Mouse (Mus musculus) mouse embryonic stem cell (cell line): ENCODE data around the gene Cox4i1.

ENCODE experiments used
- in situ Hi-C, 2 experiments: fragments of 300-500 bp; cut with MboI; formaldehyde crosslinking; loops; 1 replicate in 1 of 2; 3 replicates in 1 of 2; pipeline ENCODE4 v1.14.3; 2019 to 2020; ENCODE audit warnings: low sequenced_read_pairs in 2 of 2, low pct_unique_long_range_greater_than_20kb in 1 of 2, mixed read lengths in 1 of 2; ENCODE audit not compliant: unreplicated experiment in 1 of 2

Gene Cox4i1

DNA sequence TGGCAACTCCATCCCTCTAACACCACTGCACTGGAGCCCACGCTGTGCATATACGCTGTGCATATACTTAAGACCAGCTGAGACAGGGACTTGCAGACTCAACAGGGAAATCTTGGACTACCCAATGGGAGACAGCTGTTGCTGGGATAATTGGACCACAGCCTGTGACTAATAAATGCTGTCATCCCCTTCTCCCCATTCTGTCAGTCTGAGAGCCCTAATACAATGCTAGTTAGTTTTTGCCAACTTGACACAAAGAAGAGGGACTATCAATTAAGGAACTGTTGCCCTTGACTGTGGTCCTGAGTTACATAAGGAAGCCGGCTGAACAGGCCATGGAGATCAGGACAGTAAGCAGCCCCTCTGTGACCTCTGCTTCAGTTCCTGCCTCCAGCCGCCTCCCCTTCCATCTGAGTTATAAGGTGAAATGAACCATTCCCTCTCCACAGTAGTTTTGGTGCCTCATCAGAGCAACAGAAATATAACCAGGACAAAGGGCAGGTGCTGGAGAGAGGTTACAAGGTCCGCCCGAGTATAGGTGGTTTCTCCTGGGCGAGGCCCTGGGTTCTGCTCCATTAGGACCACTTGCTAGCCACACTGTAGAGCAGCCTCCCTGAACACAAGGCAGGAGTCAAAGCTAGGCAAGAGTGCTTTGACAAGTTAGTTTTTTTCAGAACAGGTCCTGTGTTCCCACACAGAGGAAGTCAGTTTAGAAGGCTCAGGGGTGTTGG is 11.5 kb upstream of the Cox4i1 start:
- in situ Hi-C loops = no loop called here

DNA sequence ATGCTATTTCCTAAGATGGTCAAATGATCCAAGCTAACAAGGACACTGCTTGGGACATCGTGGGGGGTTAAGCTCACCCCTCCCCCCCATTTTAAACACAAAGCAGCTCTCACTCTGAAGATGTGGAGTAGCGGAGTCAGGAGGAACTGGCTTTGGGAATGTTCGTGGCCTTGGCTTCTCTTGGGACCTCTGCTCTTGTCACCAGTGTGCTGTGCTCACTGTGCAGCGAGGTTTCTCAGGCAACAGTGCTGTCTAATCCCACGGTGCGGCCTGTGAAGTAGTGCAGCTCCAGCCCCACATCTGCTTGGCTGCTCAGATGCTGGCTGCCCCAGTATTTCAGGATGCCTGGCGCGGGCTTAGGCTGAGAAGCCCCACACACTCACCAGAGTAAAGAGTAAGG is 10.6 kb upstream of the Cox4i1 start:
- in situ Hi-C loops = no loop called here

DNA sequence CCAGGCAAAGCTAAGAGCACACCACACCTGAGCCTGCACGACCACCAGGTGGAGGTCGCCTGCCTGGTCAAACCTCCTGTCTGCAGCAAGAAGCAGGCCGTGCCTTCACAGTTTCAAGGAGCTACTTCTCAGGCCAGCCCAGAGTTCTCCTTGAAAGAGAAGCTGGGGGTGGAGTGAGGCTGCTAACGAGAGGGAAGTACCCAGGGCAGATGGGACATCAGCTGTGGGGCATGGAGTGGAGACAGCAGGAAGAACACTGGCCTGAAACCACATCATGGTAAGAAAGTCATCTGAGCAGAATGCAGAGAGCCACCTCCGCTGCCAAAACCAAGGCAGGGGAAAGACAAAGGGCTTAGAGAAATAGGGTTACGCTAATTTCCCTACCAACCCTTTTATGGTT is 3.5 kb upstream of the Cox4i1 start:
- in situ Hi-C loops = no loop called here

DNA sequence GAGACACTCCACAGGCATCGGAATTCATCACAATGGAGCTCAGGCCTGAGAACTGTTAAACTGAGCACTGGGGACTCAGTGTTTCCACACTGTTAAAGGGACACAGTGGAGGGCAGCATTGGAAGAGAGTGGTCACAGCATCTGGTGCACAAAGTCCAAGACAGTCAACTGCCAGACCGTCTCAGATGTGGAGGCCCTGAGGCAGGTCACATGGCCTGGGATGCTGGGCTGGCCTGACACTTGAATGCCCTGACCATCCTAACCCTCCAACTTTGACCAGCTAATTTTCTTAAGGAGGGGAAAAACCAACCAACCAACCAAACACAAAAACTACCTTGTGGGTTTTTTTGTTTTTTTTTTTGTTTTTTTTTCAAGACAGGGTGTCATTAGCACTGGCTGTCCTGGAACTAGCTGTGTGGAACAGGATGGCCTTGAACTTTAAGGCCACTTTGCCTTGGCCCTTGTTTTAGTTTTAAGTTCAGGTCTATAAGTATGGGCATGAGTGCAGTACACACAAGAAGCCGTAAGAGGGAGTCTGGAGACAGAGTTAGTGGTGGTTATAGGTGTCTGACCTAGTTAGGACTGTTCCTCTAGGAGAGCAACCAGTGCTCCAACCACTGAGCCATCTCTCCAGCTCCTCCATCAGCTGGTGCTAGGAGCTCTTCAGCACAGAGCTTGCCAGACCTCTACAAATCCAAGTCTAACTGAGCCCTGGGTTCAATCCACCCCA is 2.1 kb upstream of the Cox4i1 start:
- in situ Hi-C loops = no loop called here

DNA sequence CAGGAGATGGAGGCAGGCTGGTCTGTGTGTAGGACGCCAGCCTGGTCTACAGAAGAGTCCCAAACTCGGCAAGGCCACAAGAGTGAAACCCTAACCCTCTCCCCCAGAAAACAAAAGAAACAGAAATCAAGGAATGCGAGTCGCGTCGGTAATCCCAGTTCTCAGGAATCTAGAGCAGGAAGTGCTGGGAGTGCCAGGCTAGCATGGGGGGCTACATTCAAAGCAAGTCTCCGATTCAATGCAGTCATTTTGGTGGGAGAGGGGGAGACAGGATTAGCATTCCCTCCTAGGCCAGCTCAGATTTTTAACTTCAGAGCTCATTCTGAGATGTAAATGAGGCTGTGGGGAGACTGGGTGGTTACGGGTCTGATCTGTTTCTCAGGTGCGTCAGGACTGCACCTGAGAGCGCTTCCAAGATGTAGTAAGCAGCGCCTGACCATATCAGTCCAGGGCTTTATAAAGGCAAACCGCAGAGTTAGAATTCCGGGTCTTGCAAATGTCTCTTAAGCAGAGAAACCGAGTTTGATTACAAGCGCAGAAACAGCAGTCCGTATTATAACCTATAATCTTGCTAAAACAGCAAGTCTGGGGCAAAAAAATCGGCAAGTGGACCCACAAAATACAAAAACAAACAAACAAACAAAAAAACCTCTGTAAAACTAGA is 1.1 kb upstream of the Cox4i1 start:
- in situ Hi-C loops = no loop called here

DNA sequence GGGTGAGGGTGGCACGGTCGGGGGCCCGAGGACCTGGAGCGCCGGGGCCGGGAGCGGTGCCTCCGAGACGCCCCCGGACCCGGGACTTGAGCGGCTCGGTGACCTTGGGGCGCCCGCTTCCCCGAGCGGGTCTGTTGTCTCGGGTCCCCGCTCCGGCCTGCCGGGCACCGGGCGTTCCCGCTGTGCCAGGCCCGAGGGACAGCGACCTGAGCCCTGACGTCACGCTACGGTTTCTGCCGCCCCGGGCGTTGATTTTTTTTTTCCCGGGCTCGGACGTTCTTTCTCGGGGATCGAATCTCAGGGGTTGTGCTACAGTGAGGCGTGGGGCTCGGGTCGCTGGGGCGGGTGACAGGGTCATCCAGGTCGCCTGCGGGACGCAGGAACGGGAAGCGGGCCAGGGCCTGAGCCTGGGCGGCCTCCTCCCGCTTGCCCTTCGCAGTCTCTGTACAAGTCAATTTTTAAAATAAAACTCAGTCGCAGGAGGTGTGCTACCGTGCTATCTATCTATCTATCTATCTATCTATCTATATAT is 418 bp downstream of the Cox4i1 start, which contains the start of gene Emc8:
Emc8 (minus strand) TSS at position 200 of the 532 bp plus-strand sequence.
- in situ Hi-C loops = no loop called here

DNA sequence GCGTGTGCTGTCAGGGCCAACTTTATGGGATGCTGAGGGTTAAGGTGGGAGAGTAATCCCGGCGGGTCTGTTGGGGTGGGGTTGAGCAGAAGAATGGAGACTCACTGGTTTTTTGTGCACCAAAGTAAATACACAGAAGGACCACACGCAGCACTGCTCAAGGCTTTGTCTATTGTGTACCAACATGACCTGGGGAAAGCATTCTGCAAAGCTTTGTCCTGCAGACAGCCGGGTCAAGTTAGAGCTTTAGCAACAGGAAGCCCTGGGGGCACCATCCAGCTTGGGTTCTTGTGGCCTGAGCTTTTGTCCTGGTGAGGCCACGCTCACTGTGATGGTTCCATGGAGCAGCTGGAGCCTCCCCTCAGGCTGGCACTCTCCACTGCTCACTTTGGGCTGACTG is 3.8 kb downstream of the Cox4i1 start:
- in situ Hi-C loops = no loop called here

DNA sequence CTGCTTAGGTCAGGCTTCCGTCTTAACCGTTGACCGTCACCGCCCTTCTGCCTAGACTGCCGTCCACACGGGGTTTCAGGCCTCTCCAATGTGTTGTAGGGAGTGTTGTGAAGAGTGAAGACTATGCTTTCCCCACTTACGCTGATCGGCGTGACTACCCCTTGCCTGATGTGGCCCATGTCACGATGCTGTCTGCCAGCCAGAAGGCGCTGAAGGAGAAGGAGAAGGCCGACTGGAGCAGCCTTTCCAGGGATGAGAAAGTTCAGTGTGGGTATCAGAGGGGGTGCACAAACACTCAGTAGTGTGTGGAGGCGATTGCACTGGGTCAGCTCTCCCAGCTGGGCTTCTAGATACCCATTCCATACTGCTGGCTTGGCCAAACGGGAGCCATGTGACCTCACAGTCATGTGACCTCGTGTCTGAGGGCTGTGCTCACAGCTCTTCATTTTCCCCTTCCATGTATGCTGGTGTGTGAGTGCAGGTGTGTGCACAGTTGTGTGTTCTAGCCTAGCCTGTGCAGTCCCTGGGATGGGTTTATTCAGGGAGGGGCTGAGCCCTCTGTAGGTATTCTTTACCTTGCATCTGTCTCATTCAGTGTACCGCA is 4.7 kb downstream of the Cox4i1 start:
- in situ Hi-C loops = no loop called here

DNA sequence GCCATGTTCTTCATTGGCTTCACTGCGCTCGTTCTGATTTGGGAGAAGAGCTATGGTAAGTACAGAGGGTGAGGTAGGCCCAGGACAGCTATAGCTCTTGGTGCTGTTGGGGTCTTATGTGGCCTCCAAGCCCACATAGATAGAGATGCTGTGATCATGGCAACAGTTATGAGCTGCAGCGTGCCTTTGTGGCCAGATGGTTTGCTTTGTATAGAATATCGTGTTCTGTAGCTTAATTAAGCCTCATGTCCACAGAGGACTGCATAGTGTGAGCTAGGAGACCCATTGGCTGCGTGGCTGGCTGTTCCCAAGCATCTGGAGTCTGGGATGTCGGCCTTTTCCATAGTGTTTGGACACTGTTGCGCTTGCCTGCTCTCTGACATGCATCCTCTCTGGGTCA is 5.3 kb downstream of the Cox4i1 start:
- in situ Hi-C loops = no loop called here

DNA sequence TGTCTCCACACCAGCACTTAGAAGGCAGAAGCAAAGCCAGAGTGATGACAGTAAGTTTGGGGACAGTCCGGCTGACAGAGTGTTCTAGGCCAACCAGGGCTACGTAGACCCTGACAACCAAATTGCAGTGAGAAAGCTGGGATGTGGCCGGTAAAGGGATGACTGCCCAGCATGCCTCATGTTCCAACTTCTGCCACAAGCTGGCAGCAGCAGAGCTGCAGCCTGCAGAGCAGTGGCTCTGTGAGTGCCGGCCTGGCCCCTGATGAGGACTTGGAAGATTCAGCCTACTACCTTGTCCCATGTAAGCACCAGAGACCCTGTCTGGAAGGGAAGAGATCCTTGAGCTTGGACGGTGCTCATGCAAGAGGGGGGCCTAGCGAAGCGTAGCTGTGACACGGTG is 7.7 kb downstream of the Cox4i1 start:
- in situ Hi-C loops = no loop called here

DNA sequence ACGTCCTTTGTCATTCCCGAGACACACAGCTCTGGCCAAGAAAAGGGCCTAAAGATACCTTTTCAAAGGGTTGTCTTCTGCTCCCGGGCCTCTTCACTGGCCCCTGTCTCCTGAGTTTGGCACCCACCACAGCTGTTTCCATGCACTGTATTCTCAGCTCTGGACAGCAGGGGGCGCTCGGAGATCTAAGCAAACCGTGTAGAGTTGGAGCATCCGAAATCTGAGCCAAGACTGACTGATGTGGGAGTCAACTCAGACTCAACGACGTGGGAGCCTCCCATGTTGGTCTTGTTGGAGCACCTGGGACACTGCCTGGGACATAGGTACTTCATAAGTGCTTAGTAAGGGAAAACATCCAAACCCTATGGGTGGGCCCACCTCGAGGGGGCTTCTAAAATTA is 10.4 kb downstream of the Cox4i1 start:
- in situ Hi-C loops = no loop called here

DNA sequence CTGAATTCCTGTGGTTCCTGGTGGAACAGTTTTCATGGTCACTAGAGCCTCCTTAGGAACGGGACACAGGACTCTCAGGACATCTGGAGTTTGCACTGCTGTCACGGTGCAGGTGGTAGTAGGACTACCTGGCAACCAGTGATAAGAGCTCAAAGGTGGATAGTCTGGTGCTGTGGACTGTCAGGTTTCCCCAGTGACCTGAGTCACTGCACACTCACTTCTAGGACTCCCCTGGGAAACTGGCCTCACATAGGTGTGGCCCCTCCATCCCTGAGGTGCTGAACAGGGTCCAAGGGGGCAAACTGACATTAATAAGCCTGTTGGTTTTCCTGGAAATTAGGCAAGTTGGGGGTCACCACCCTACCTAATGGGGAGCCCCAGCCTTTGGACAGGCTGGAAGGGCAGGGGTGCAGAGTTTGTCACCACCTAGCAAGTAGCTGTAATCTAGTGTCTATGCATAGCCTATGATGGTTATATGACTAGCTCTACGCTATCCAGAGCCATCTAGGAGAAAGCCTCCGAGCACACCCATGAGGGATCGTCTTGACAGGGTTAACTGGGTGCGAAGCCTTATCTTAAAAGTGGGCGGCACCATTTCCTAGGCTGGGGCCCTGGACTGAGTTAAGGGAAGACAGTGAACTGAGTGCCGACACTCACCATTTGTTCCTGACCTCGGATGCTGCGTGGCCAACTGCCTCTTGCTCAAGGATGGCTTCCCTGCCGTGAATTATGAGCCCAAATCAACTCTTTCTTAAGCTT is 11.8 kb downstream of the Cox4i1 start:
- in situ Hi-C loops = loop anchor here in 1 of 2 experiments (10.0 kb wide), 1 partner anchor 115 kb away; no protein-coding TSS in a partner anchor

DNA sequence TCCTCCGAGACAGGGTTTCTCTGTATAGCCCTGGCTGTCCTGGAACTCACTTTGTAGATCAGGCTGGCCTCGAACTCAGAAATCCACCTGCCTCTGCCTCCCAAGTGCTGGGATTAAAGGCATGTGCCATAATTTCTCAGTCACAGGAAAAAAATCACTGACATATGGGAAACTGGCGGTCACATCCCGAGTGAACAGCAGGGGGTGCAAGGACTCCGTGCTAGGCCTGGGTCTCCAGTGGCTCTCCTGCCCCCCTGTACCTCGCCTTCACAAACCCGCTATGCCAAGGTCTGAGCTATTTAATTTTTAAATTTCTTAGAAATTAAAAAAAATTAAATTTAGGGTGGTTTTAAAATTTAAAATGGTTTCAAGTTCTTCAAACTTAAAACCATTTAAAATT is 12.4 kb downstream of the Cox4i1 start:
- in situ Hi-C loops = loop anchor here in 1 of 2 experiments (10.0 kb wide), 1 partner anchor 114 kb away; no protein-coding TSS in a partner anchor

DNA sequence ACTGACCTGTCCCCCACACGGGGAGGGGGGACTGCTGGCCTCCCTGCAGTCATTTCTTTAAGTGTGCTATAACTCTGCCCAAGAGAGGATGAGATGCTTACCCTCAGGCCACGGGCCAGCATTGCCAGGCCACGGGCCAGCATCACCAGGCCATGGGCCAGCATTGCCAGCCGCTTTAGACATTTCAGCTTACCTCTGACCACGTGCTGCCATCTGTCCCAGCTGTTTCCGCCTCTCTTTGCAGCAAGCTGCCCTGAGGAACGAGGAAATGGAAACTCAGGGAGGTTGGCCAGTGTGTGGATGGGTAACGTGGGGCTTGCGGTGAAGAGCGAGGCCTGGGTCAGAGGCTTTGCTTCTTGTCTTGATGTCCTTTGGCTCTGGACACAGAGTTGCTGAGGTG is 13.1 kb downstream of the Cox4i1 start:
- in situ Hi-C loops = loop anchor here in 1 of 2 experiments (10.0 kb wide), 1 partner anchor 114 kb away; no protein-coding TSS in a partner anchor

DNA sequence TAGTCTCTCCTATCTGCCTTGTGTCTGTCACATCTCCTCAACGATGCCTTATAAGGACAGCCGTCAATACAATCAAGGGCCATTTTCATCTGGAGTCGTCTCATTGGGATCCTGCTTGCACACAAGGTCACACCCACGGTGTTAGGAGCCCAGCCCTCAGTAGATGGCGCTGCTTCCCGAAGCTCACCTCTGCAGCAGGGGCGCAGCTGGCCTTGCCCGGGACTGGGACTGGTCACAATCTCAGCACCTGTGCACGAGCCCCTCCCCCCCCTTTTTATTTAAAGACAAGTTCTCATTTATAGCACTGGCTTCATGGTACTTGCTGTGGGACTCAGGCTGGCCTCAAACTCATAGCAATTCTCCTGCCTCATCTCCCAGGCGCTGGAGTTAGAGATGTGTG is 15.6 kb downstream of the Cox4i1 start:
- in situ Hi-C loops = loop anchor here in 1 of 2 experiments (10.0 kb wide), 1 partner anchor 111 kb away; no protein-coding TSS in a partner anchor

DNA sequence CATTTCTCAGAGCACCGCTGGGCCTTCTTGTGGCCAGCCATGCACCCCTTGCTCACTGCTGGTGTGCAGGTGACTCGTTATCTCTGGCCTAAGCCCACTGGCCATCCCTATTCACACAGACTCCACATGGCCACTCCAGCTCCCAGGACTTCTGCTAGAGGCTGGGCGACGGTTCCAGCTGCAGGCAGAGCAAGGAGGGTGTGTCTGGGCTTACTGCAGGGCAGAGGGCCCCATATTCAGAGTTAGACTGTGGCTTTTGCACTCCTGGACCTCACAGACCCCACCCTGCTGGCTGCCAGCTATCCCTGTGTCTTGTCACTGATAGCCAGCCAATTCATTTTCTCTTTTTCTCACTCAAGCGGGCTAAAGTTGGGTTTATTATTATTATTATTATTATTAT is 16.1 kb downstream of the Cox4i1 start:
- in situ Hi-C loops = loop anchor here in 1 of 2 experiments (10.0 kb wide), 1 partner anchor 111 kb away; no protein-coding TSS in a partner anchor

DNA sequence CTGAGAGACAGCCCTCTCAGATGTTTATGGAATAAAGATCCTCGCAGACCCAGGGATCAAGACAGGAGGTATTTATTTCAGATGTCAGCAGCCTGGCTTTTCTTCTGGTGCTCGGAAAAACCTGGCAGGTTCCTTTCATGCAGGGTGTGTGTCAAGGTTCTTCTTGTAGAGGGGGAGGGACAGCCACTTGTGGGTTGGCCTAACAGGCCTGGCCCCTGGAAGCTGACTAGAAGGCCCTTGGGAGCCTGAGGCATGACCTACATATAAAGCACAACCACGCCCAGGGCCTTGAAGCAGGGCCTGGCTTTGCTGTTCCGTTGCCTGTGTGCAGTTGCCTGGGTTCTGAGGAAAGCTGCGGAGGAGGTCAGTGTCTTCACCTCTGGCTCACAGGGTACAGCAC is 17.1 kb downstream of the Cox4i1 start:
- in situ Hi-C loops = loop anchor here (5.0 to 10.0 kb wide), 2 partner anchors 107 to 110 kb away; no protein-coding TSS in a partner anchor

DNA sequence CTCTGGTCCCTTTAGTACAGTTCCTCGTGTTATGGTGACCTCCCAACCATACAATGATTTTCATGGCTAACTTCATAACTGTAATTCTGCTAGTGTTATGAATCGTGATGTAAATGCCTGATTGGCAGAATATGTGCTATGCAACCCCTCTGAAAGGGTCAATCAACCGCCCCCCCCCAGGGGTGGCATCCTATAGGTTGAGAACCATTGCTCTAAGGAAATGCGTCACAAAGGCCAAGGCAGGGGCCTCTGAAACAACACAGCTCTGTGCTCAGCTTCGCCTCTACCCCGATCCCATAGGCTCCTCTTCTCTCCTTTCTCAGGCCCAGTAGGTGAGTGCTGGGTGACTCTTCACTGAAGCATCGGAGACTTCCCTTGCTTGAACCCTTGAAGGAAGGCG is 17.6 kb downstream of the Cox4i1 start:
- in situ Hi-C loops = loop anchor here (5.0 to 10.0 kb wide), 2 partner anchors 107 to 109 kb away; no protein-coding TSS in a partner anchor
